Mouse (Mus musculus): Measurements from ENCODE around the gene Tst. TPM values are rescaled to one million over a fixed set of nuclear protein-coding genes. Genes with fewer than 3 reads are reported as not detected.

Gene Tst
- polyA plus RNA-seq, 1 experiment from 2014 or later: 9.8 TPM

GRCm38 (mm10) chr15:78438505-78438904 is 32.8 kb upstream of the Tst start:
- no peak for DNase-seq (ENCODE audit: low spot score)
- H3K27ac ChIP-seq (replicated peaks): no peak overlapping the region; the same call in 1 of the 2 replicates
- WGBS: 55% methylated on average over 8 of the region's 8 CpGs

GRCm38 (mm10) chr15:78438018-78438394 is 32.3 kb upstream of the Tst start:
- WGBS: 33% methylated on average over 4 of the region's 4 CpGs
- no peaks in the 10 kb centered on the region for H3K9me3 ChIP-seq (replicated peaks)
- peaks cover 36% of the 10 kb centered on the region for H3K27me3 ChIP-seq (ENCODE audit: low read depth, poor library complexity, severe bottlenecking)
- no peak for DNase-seq (ENCODE audit: low spot score)
- H3K36me3 ChIP-seq: peaks cover 39% of the 10 kb centered on the region
- peaks cover 76% of the 10 kb centered on the region for H3K4me1 ChIP-seq
- H3K27ac ChIP-seq (replicated peaks): peak overlapping the region; percentile 85
- H3K4me3 ChIP-seq: 0 out of 2 replicates have a peak overlapping the region, but pooled peaks have one; percentile 50

More at GRCm38 (mm10) chr15:78438505-78438904, 32.8 kb upstream of the Tst start:
- peaks cover 34% of the 10 kb centered on the region for H3K36me3 ChIP-seq
- no peaks in the 10 kb centered on the region for H3K9me3 ChIP-seq (replicated peaks)
- no peak overlapping the region for H3K4me3 ChIP-seq
- H3K4me1 ChIP-seq: peaks cover 80% of the 10 kb centered on the region
- H3K27me3 ChIP-seq (ENCODE audit: low read depth, poor library complexity, severe bottlenecking): peaks cover 36% of the 10 kb centered on the region

- DNase-seq (ENCODE audit: low spot score): peak; percentile 52
- 14% methylated on average over 23 of the region's 23 CpGs for WGBS
- Histone ChIP-seq H3K27ac (replicated peaks) (peak overlapping the region; percentile 85), H3K27me3 (ENCODE audit: low read depth, poor library complexity, severe bottlenecking) (peaks cover 36% of the 10 kb centered on the region), H3K36me3 (peaks cover 45% of the 10 kb centered on the region), H3K4me1 (peaks cover 80% of the 10 kb centered on the region), H3K4me3 (peak overlapping the region; percentile 50), H3K9me3 (replicated peaks) (no peaks in the 10 kb centered on the region)
Observed at GRCm38 (mm10) chr15:78437237-78438017, 31.7 kb upstream of the Tst start.

- Histone ChIP-seq H3K27ac (replicated peaks) (peak overlapping the region; percentile 85), H3K4me3 (peak overlapping the region; percentile 50), H3K36me3 (peaks cover 53% of the 10 kb centered on the region), H3K9me3 (replicated peaks) (no peaks in the 10 kb centered on the region), H3K27me3 (ENCODE audit: low read depth, poor library complexity, severe bottlenecking) (peaks cover 36% of the 10 kb centered on the region), H3K4me1 (peaks cover 84% of the 10 kb centered on the region)
- DNase-seq (ENCODE audit: low spot score): peak; percentile 74
- WGBS: 8% methylated on average over 32 of the region's 32 CpGs
Observed at GRCm38 (mm10) chr15:78436380-78437192, 30.9 kb upstream of the Tst start.

GRCm38 (mm10) chr15:78435681-78436080 is 30.0 kb upstream of the Tst start:
- Histone ChIP-seq H3K27me3 (ENCODE audit: low read depth, poor library complexity, severe bottlenecking) (peaks cover 36% of the 10 kb centered on the region), H3K4me1 (peaks cover 87% of the 10 kb centered on the region), H3K9me3 (replicated peaks) (no peaks in the 10 kb centered on the region), H3K27ac (replicated peaks) (peak overlapping the region; percentile 85), H3K4me3 (no peak overlapping the region), H3K36me3 (peaks cover 62% of the 10 kb centered on the region)
- DNase-seq (ENCODE audit: low spot score): no peak
- WGBS: 81% methylated on average over 11 of the region's 11 CpGs

- H3K36me3 ChIP-seq: peaks cover 69% of the 10 kb centered on the region
- no peaks in the 10 kb centered on the region for H3K9me3 ChIP-seq (replicated peaks)
- H3K27me3 ChIP-seq (ENCODE audit: low read depth, poor library complexity, severe bottlenecking): peaks cover 36% of the 10 kb centered on the region
- H3K4me3 ChIP-seq: no peak overlapping the region; the same call in 1 of the 2 replicates
- DNase-seq (ENCODE audit: low spot score): peak; percentile 71
- peaks cover 86% of the 10 kb centered on the region for H3K4me1 ChIP-seq
- WGBS: 27% methylated on average over 6 of the region's 6 CpGs
- peak overlapping the region; percentile 85 for H3K27ac ChIP-seq (replicated peaks)
Observed at GRCm38 (mm10) chr15:78434896-78435520, 29.3 kb upstream of the Tst start.

- no peak for DNase-seq (ENCODE audit: low spot score)
- WGBS: 85% methylated on average over 7 of the region's 7 CpGs
- H3K4me1 ChIP-seq: peaks cover 78% of the 10 kb centered on the region
Observed at GRCm38 (mm10) chr15:78431541-78432121, 25.9 kb upstream of the Tst start.

GRCm38 (mm10) chr15:78430874-78431273 is 25.2 kb upstream of the Tst start:
- DNase-seq (ENCODE audit: low spot score): no peak
- peaks cover 71% of the 10 kb centered on the region for H3K4me1 ChIP-seq
- peaks cover 8% of the 10 kb centered on the region; the same call in 1 of the 2 replicates for H3K27me3 ChIP-seq (ENCODE audit: low read depth, poor library complexity, severe bottlenecking)
- H3K9me3 ChIP-seq (replicated peaks): no peaks in the 10 kb centered on the region
- peaks cover 57% of the 10 kb centered on the region for H3K36me3 ChIP-seq
- H3K4me3 ChIP-seq: no peak overlapping the region
- peak overlapping the region; percentile 93 for H3K27ac ChIP-seq (replicated peaks)
- 89% methylated on average over 10 of the region's 10 CpGs for WGBS

More at GRCm38 (mm10) chr15:78431541-78432121, 25.9 kb upstream of the Tst start:
- Histone ChIP-seq H3K27me3 (ENCODE audit: low read depth, poor library complexity, severe bottlenecking) (peaks cover 16% of the 10 kb centered on the region; the same call in 1 of the 2 replicates), H3K9me3 (replicated peaks) (no peaks in the 10 kb centered on the region), H3K4me3 (no peak overlapping the region), H3K36me3 (peaks cover 62% of the 10 kb centered on the region), H3K27ac (replicated peaks) (0 out of 2 replicates have a peak overlapping the region, but pooled peaks have one; percentile 23)

- Histone ChIP-seq H3K9me3 (replicated peaks) (no peaks in the 10 kb centered on the region), H3K36me3 (peaks cover 48% of the 10 kb centered on the region), H3K4me3 (peak overlapping the region; percentile 88; the same call in 1 of the 2 replicates), H3K27ac (replicated peaks) (peak overlapping the region; percentile 93), H3K4me1 (peaks cover 62% of the 10 kb centered on the region), H3K27me3 (ENCODE audit: low read depth, poor library complexity, severe bottlenecking) (0 out of 2 replicates have a peak, but pooled peaks cover under 1% of the 10 kb centered on the region)
- WGBS: 85% methylated on average over 13 of the region's 13 CpGs
- no peak for DNase-seq (ENCODE audit: low spot score)
Observed at GRCm38 (mm10) chr15:78429871-78430622, 24.3 kb upstream of the Tst start.

- Histone ChIP-seq H3K4me1 (peaks cover 59% of the 10 kb centered on the region), H3K27me3 (ENCODE audit: low read depth, poor library complexity, severe bottlenecking) (peaks cover 6% of the 10 kb centered on the region; the same call in 1 of the 2 replicates), H3K4me3 (peak overlapping the region; percentile 88), H3K9me3 (replicated peaks) (no peaks in the 10 kb centered on the region), H3K27ac (replicated peaks) (peak overlapping the region; percentile 93), H3K36me3 (peaks cover 40% of the 10 kb centered on the region)
- WGBS: 0% methylated on average over 3 of the region's 3 CpGs
- no peak for DNase-seq (ENCODE audit: low spot score)
Observed at GRCm38 (mm10) chr15:78429139-78429459, 23.4 kb upstream of the Tst start.

GRCm38 (mm10) chr15:78428391-78429138 is 22.9 kb upstream of the Tst start, which contains the start of gene Kctd17:
Gene Kctd17 (plus strand): TSS chr15:78428564.
- Histone ChIP-seq H3K4me1 (peaks cover 54% of the 10 kb centered on the region), H3K9me3 (replicated peaks) (no peaks in the 10 kb centered on the region), H3K27ac (replicated peaks) (peak within 1 kb of the TSS; percentile 93), H3K27me3 (ENCODE audit: low read depth, poor library complexity, severe bottlenecking) (peaks cover 11% of the 10 kb centered on the region), H3K4me3 (peak within 1 kb of the TSS; percentile 88), H3K36me3 (peaks cover 35% of the 10 kb centered on the region)
- 1% methylated on average over 52 of the region's 52 CpGs for WGBS
- DNase-seq (ENCODE audit: low spot score): peak; percentile 86
